Mouse (Mus musculus) frontal cortex, postnatal 25 days (tissue): ENCODE data around the gene Tnrc6c.
A peak's percentile ranks its signal among the peaks of the same experiment; 100 is the strongest.

ENCODE experiments used
- DNase-seq, 2 experiments: peaks; one replicate each; pipeline ENCODE4 v3.0.0; 2022; ENCODE audit warnings: low spot score in 2 of 2

The Tnrc6c gene

DNA sequence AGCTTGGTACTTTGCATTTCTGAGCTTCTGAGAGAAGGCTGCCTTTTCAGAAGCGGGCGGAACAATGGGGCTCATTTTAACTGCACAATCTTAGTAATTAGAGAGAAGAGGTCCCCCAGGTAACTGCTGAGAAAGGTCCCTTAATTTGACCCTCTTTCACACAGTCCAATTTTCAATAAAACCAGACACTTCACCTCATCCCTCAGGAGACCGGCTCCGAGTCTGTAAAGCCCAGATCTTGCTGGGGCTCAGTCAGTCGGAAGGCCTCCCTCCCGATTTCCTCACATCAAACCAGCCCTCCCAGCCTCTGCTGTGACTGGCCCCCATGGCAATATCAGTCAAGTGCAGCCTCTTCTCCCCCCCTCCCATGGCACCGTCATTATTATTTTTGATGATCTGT is 15.7 kb upstream of the Tnrc6c start:
- no peak for DNase-seq

- no peak for DNase-seq
These were observed 15.3 kb upstream of the Tnrc6c start for GRCm38 (mm10) chr11:117638809-117639208.

GRCm38 (mm10) chr11:117639331-117639970 is 14.6 kb upstream of the Tnrc6c start:
- DNase-seq: no peak

DNA sequence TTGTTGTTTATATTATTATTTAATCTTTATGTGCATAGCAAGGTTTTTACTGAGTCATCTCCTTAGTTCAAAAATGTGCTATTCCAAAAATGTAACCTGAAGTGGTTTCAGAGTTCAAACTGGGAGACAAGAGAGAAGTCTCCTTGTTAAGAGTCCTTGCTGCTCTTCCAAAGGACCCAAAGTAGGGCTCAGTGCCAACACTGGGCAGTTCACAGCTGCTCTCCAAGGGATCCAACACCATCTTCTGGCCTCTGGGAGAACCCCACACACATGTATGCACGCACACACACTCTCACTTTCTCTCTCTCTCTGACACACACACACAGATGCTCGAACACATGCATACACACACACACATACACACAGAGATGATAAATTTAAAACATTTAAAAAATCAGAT is 11.9 kb upstream of the Tnrc6c start:
- no peak for DNase-seq

- no peak for DNase-seq
These were observed 10.8 kb upstream of the Tnrc6c start for GRCm38 (mm10) chr11:117643240-117643639.

GRCm38 (mm10) chr11:117646786-117647185 is 7.3 kb upstream of the Tnrc6c start:
- no peak for DNase-seq

DNA sequence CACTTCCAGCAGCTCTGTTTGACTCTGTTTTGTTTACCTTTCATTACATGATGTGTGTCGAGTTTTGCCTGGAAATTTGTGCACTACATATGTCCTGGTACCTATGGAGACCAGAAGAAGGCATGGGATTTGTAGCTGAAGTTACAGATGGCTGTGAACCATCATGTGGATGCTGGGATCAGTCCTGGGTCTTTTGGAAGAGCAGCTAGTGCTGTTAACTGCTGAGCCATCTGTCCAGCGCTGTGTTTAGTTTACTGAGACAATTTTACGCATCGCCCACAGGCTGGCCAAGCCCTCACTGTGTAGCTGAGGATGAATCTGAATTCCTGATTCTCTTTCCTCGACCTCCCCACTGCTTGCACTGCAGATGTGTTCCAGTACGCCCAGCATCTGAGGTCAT is 6.1 kb upstream of the Tnrc6c start:
- no peak for DNase-seq

DNA sequence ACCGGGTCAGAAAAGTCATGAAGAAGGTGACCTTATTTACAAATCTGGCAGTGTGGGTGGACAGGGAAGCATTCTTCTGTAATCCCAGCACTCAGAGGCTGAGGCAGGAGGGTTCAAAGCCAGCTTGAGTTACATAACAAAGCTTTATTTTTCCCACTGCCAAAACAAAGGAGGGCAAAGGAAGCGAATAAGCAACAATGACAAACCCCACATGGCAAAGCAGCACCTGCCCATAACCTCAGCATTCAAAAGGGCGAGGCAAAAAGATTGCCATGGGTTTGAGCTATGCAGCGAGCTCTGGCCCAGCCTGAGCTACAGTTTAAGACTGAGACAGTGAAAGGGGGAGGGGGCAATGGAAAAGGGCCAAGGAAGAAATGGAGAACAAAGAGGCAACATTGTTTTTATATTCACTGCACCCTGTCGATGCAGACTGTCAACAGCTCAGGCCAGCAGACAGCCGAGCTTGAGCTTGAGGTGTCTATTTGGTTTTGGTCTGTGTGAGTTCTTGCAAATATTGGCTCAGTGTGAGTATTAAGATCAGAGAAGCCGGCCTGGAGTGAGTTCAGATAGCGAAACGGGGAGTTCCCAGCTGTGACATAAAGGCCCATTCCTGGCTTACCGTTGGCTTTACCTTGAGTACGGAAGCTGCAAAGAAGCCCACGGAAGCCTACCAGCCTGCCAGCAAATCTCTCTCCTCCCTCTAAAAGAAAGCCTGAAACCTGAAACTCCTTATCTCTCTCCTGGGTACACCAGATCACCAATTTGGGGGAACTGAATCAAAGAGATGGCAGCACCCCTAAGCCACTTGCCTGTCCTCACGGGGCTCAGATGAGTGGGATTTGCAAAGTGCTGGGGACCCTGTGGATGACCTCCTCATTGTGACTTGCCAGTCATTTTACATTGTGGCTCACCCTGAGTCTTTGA is 3.1 kb upstream of the Tnrc6c start:
- no peak for DNase-seq

DNA sequence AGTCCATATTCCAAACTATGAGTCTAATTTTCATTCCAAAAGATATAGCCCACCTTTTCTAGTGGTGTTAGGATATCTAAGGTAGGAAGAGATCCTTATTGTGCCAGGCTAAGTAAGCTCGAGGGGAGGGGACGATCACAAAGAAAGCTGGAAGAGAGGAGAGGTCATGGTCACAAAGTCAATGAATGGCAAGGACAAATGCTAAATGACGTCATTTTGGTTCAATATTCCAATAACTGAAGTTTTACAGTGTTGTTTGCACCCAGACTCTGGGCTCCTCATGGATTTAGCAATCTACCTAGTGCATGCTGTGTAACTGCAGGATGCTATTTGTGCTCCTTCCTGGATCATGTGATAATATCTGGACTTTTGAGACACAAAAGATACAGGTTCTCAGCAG is 1.2 kb upstream of the Tnrc6c start:
- DNase-seq: no peak

GRCm38 (mm10) chr11:117654380-117654924 is 363 bp downstream of the Tnrc6c start:
- peak; percentile 97 to 98 for DNase-seq

GRCm38 (mm10) chr11:117654934-117655291 is 824 bp downstream of the Tnrc6c start:
- peak in 1 of 2 experiments; percentile 22 for DNase-seq

DNA sequence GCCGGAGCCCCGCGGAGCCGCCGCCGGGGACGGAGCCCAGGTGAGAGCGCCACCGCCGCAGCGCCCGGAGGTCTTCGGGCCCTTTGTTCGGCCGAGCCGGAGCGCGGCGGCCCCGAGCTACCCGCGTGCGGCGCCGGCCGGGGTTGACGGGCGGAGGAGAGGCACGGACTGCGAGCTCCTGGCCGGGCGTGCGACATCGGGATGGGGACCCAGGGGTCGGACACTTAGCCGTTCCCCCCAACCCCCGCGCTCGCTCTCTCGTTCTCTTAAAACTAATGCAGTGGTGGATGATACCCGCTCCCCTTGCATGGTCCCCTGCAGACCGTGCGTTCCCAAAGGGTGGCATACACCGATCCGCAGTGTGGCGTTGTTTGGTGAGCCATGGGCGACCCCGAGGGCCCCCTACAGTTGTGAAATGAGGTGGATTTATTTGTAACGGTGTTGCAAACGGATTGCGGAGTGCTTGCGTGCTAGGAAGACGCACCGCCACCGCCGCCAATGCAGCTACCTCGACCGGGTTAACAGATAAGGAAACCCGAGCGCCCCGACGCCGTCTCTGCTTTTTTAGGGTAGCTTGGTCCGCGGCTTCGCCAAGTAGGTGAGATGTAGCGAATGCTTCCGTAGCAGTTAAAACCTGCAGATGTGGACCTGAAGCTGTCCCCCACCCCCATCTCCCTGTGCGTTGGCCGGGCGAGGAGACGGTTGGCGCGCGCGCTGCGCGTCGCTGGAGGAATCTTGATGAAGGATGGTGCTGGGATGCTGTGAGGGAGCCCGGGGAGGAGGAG is 1.4 kb downstream of the Tnrc6c start:
- peak; percentile 44 to 56 for DNase-seq

DNA sequence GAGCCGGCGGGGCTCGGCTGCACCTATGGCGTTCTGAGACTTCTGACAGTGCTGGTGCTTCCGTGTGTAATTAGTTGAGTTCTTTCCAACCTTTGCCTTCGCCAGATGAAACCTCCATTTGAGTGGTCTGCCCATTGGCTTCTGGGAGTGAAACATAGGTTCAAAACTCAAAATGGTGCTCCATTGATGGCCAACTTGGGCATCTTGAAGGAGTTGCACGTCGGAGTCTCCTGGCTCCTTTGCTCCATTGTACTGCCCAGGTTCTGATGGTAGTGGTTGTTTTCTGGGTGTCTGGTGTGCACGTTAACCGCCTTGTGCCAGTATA is 1.9 kb downstream of the Tnrc6c start:
- no peak for DNase-seq

DNA sequence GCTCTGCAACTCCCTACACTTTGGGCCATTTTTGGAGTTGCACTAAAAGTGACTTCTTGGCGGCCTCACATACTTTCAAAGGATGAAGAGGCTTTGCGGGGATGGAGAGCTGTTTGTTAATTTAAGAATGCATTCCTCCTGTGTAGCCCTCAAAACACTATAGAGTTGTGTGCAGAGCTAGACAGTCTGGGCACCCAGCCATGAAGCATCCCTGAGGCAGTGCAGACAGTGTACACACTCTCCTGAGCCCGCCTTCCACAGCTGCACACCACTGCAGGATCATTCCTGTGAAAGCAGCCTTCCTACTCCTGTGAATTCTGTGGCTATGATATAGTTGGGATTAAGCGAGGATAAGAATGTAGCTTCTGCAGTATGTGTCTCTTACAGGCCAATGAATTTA is 4.9 kb downstream of the Tnrc6c start:
- DNase-seq: peak in 1 of 2 experiments; percentile 26

DNA sequence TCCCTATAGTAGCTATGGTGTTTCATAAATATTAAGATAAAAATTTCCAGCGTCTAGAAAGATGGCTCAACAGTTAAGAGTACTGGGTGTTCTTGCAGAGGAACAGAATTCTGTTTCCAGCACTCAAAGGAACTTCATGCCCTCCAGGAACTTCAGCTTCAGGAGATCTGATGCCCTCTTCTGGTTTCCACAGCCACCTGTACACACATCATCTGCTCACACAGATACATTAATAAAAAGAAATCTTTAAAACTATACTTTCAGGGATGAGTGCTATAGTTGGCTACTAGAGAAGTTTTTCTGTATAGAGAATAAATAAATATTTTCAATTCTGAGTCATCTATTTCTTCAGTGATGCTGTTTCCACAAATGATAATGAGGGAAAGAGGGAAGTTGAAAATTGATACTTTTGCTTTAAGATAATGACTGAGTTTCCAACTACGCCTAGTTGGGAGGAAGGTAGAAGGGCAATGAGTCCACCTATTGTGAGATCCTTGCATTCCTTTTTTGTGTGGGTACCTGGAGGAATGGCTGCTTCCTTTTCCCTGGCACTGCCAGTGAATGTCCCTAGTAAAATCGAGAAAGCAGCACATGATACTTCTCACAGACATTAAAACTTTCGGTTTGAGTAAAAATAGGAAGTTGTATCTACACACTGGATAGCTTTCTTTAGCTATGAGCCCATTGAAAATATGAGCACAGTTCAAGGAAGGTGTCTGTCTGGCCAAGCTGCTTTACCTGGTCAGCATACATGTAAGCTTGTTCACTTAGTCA is 9.1 kb downstream of the Tnrc6c start:
- DNase-seq: no peak

- no peak for DNase-seq
These were observed 9.7 kb downstream of the Tnrc6c start for GRCm38 (mm10) chr11:117663810-117664139.

GRCm38 (mm10) chr11:117665189-117665588 is 11.1 kb downstream of the Tnrc6c start:
- no peak for DNase-seq

GRCm38 (mm10) chr11:117666563-117666962 is 12.5 kb downstream of the Tnrc6c start:
- no peak for DNase-seq

- no peak for DNase-seq
These were observed 13.1 kb downstream of the Tnrc6c start for GRCm38 (mm10) chr11:117667152-117667551.

DNA sequence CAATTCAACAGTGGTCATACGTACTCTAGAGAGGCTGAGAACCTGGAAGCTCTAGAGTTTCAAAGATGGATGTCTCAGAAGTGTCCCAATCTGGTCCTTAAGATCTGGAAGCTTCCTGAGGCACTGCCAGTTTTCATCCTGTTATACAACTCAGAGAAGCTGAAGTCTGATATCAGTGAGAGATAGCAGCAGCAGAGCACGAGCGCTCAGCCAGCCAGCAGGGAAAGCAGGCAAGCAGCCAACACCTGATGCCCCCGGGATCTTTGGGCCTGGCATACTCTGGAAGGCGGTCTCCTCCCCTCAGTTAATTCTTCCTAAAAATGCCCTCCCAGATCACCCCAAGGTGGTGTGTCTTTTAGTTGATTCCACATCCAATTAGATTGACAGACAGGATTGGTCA is 13.7 kb downstream of the Tnrc6c start:
- no peak for DNase-seq

DNA sequence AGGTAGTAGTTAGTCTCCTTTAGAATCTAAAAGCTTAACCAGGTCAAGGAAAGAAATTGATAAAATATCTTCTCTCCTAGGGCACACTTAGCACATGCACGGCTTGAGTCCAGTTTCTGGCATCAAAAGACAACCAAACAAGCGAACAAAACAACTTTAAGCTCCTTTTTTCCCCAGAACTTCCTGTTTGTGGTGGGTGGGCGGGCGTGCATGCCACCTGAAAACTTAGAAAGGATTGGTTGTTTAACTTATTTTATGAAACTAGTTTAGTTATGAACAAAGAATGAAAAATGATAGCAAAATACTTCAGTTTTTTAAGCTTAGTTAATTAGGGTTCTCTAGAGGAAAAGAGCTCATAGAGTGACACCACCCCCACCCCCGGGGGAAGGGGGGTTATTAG is 17.5 kb downstream of the Tnrc6c start:
- DNase-seq: no peak

- DNase-seq: no peak
These were observed 20.4 kb downstream of the Tnrc6c start for GRCm38 (mm10) chr11:117674531-117674930.
